Mouse (Mus musculus): ENCODE results near the gene Slc17a5.

GRCm38 (mm10) chr9:78596834-78597233, 9.0 kb upstream of the Slc17a5 start:
- TF ChIP-seq FLI1 (IDR thresholded peaks at IDR 0.05; ENCODE audit: low read length) (no peak), GATA1 (IDR thresholded peaks at IDR 0.05; ENCODE audit: borderline replicate concordance, low read length) (no peak)
